Mouse (Mus musculus) v-Abl transformed pro-B cells (cell line): ENCODE measurements around the gene Emid1.

Source experiments
- in situ Hi-C, 2 experiments: fragments of 400-800 bp; cut with MboI; formaldehyde crosslinking; loops; one replicate each; pipeline ENCODE4 v1.15.1; 2025; ENCODE audit not compliant: unreplicated experiment in 2 of 2

Emid1 gene

GRCm38 (mm10) chr11:5151680-5152337 is at the start of gene Emid1:
Gene Emid1, minus strand, starts transcription at chr11:5152257.
- in situ Hi-C loops: no loop called here

- in situ Hi-C loops: loop anchor here in 1 of 2 experiments (10.0 kb wide), 1 partner anchor 45 kb away; no protein-coding TSS in a partner anchor
Observed at GRCm38 (mm10) chr11:5199879-5200278, 47.8 kb upstream of the Emid1 start.

- in situ Hi-C loops: loop anchor here in 1 of 2 experiments (10.0 kb wide), 1 partner anchor 48 kb away; no protein-coding TSS in a partner anchor
Observed at GRCm38 (mm10) chr11:5197068-5197467, 45.0 kb upstream of the Emid1 start.

- in situ Hi-C loops: loop anchor here in 1 of 2 experiments (10.0 kb wide), 1 partner anchor 48 kb away; no protein-coding TSS in a partner anchor
Observed at GRCm38 (mm10) chr11:5196583-5196982, 44.5 kb upstream of the Emid1 start.

GRCm38 (mm10) chr11:5193576-5193881 is 41.5 kb upstream of the Emid1 start:
- in situ Hi-C loops: loop anchor here in 1 of 2 experiments (10.0 kb wide), 1 partner anchor 51 kb away; no protein-coding TSS in a partner anchor

GRCm38 (mm10) chr11:5192840-5193575 is 41.0 kb upstream of the Emid1 start:
- in situ Hi-C loops: loop anchor here in 1 of 2 experiments (10.0 kb wide), 1 partner anchor 52 kb away; no protein-coding TSS in a partner anchor

- in situ Hi-C loops: loop anchor here in 1 of 2 experiments (10.0 kb wide), 1 partner anchor 53 kb away; no protein-coding TSS in a partner anchor
Observed at GRCm38 (mm10) chr11:5192084-5192516, 40.0 kb upstream of the Emid1 start.

- in situ Hi-C loops: loop anchor here in 1 of 2 experiments (5.0 kb wide), 1 partner anchor 273 kb away; no protein-coding TSS in a partner anchor
Observed at GRCm38 (mm10) chr11:5189239-5189933, 37.3 kb upstream of the Emid1 start.

GRCm38 (mm10) chr11:5188170-5188569 is 36.1 kb upstream of the Emid1 start:
- in situ Hi-C loops: loop anchor here in 1 of 2 experiments (5.0 kb wide), 1 partner anchor 274 kb away; no protein-coding TSS in a partner anchor

GRCm38 (mm10) chr11:5184832-5185231 is 32.8 kb upstream of the Emid1 start:
- in situ Hi-C loops: loop anchor here (5.0 kb wide), 5 partner anchors 67 to 287 kb away; no protein-coding TSS in a partner anchor

GRCm38 (mm10) chr11:5184250-5184649 is 32.2 kb upstream of the Emid1 start:
- in situ Hi-C loops: loop anchor here (5.0 kb wide), 4 partner anchors 67 to 288 kb away; no protein-coding TSS in a partner anchor

- in situ Hi-C loops: loop anchor here (5.0 kb wide), 4 partner anchors 66 to 289 kb away; no protein-coding TSS in a partner anchor
Observed at GRCm38 (mm10) chr11:5182870-5183269, 30.8 kb upstream of the Emid1 start.

GRCm38 (mm10) chr11:5181850-5182404 is 29.9 kb upstream of the Emid1 start:
- in situ Hi-C loops: loop anchor here (5.0 kb wide), 4 partner anchors 65 to 290 kb away; no protein-coding TSS in a partner anchor

- in situ Hi-C loops: no loop called here
Observed at GRCm38 (mm10) chr11:5179391-5179790, 27.3 kb upstream of the Emid1 start.

GRCm38 (mm10) chr11:5177171-5177570 is 25.1 kb upstream of the Emid1 start:
- in situ Hi-C loops: no loop called here

GRCm38 (mm10) chr11:5176685-5177084 is 24.6 kb upstream of the Emid1 start:
- in situ Hi-C loops: no loop called here

- in situ Hi-C loops: no loop called here
Observed at GRCm38 (mm10) chr11:5175866-5176265, 23.8 kb upstream of the Emid1 start.

- in situ Hi-C loops: no loop called here
Observed at GRCm38 (mm10) chr11:5175141-5175540, 23.1 kb upstream of the Emid1 start.

- in situ Hi-C loops: no loop called here
Observed at GRCm38 (mm10) chr11:5172861-5173260, 20.8 kb upstream of the Emid1 start.

GRCm38 (mm10) chr11:5167311-5167710 is 15.3 kb upstream of the Emid1 start:
- in situ Hi-C loops: no loop called here
